Mouse (Mus musculus) cerebellum, adult 2 months (tissue): Measurements from ENCODE around the gene Ncor1.

Source experiments
- CTCF ChIP-seq: fragments of 200-500 bp; IDR thresholded peaks from 2 replicates; pipeline ENCODE4 v1.5.1; 2011; ENCODE audit warnings: low read depth, mild to moderate bottlenecking, control low read depth, low read length, moderate library complexity, borderline replicate concordance; ENCODE audit not compliant: insufficient read depth
- POLR2A ChIP-seq: fragments of 200-500 bp; IDR thresholded peaks from 2 replicates; pipeline ENCODE4 v1.6.1; 2011; ENCODE audit warnings: low read length, control low read depth, borderline replicate concordance; ENCODE audit not compliant: insufficient read depth

DNA sequence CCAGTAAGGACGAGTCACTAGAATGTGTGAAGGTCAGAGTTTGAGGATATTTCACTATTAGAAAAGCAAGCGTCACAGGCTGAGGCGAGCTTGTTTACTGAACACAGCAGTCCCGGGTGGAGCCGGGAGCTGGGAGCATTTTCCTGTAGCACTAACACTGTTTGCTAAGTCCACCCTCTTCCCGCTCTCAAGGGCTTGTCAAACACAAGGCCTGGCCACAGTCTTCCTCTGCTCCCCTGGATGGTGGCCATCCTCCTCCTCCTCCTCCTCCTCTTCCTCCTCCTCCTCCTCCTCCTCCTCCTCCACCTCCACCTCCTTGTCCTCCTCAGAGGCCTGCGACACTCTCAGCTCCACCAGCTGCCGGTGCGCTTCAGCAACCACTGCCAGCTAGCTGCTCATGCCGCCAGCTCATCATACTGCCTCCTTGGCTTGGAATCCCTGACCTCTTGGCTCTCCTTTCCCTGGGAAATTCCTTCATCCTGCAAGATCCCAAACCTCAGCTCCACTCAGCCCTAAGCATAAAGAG lies 37.0 kb upstream of the Ncor1 start:
- TF ChIP-seq POLR2A (no peak), CTCF (no peak)
